Mouse (Mus musculus) heart, embryonic 11.5 days (tissue): ENCODE measurements around the gene Mybbp1a. TPM values are rescaled to one million over a fixed set of nuclear protein-coding genes. Genes with fewer than 3 reads are reported as not detected.

ENCODE experiments used
- ATAC-seq: fragments of 200-750 bp; cut with Nextera tagmentation; replicated peaks from 2 replicates; pipeline ENCODE4 v1.8.0; 2017; ENCODE audit warnings: moderate library complexity; ENCODE audit not compliant: insufficient number of reproducible peaks, low FRiP score, low TSS enrichment
- H3K27ac ChIP-seq: fragments of 300-500 bp; sonication (generic); 2 replicates; pipeline ENCODE4 v1.5.1; 2014; ENCODE audit warnings: mild to moderate bottlenecking, low read depth, low read length
- H3K27me3 ChIP-seq: fragments of 300-500 bp; sonication (generic); 2 replicates; pipeline ENCODE4 v1.6.1; 2014; ENCODE audit warnings: mild to moderate bottlenecking, low read length, mixed read lengths; ENCODE audit not compliant: control insufficient read depth, insufficient read depth
- H3K36me3 ChIP-seq: fragments of 300-500 bp; sonication (generic); 2 replicates; pipeline ENCODE4 v1.6.1; 2014; ENCODE audit warnings: mild to moderate bottlenecking, low read length, moderate library complexity, mixed read lengths; ENCODE audit not compliant: control insufficient read depth, insufficient read depth
- H3K4me1 ChIP-seq: fragments of 300-500 bp; sonication (generic); 2 replicates; pipeline ENCODE4 v1.6.1; 2014; ENCODE audit warnings: low read length; ENCODE audit not compliant: control insufficient read depth, insufficient read depth
- H3K4me2 ChIP-seq: fragments of 300-500 bp; sonication (generic); 2 replicates; pipeline ENCODE4 v1.6.1; 2014; ENCODE audit warnings: mild to moderate bottlenecking, moderate library complexity
- H3K4me3 ChIP-seq: fragments of 300-500 bp; sonication (generic); 2 replicates; pipeline ENCODE4 v1.5.1; 2014; ENCODE audit warnings: low read depth, low read length
- H3K9ac ChIP-seq: fragments of 300-500 bp; sonication (generic); 2 replicates; pipeline ENCODE4 v1.6.1; 2014; ENCODE audit warnings: mild to moderate bottlenecking, low read depth, low read length, moderate library complexity
- H3K9me3 ChIP-seq: fragments of 300-500 bp; sonication (generic); replicated peaks from 2 replicates; pipeline ENCODE4 v1.6.1; 2016; ENCODE audit warnings: low read length; ENCODE audit not compliant: control insufficient read depth
- WGBS: fragments of 180-500 bp; shearing (Covaris S2); extraction: QIAGEN DNeasy Blood & Tissue Kit; methylation state at CpG from one replicate; pipeline ENCODE4 v1.1.7; 2014; ENCODE audit not compliant: insufficient replicate concordance; 5-methylcytosine and 5-hydroxymethylcytosine counted together
- polyA plus RNA-seq: library from polyadenylated mRNA; unstranded; fragments of >200 nt; fragmentation: Nextera tagmentation; extraction: Ambion mirVana; gene quantifications from 2 replicates; pipeline ENCODE4 v1.2.1, GENCODE M21; 2014

The Mybbp1a gene
- polyA plus RNA-seq, 1 experiment from 2014 or later: 93.8 TPM

DNA sequence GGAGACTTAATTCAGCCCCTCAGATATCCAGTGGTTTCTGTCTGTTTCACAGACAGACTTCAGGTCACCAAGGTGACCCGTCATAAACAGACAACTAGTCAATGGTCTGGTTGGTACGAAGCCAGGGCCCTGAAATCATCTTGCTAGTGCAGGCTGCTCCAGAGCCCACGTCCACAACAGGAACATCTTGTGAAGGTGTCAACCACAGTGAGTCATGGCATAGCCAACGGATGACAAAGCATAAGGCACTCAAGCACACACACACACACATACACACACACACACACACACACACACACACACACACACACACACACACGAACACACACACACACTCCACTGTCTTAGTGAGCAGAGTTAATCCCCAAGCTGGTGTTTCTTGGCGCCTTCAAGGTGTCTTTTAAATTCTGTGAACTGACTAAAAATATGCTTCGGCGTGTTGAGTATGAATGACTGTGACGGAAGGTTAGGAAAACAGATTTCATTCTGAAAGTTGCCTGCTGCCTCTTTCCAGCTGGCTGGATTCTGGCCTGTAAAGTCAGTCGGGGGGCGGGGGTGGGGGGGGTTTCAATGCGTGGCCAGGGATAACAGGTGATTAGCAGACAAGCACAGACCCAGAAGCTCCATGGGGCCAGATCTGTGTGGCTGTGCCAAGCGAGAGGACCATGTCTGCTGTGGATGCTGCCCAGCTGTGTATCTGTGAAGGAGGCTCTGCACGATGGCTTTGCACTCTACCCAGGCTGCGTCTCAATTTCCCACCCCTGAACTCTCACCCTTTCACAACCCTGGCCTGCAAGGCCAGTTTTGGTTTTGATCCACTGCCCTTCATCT, 50.2 kb downstream of the Mybbp1a start:
- Histone ChIP-seq H3K4me3 (no peak overlapping the region), H3K36me3 (no peaks in the 10 kb centered on the region), H3K9ac (no peak overlapping the region), H3K9me3 (no peaks in the 10 kb centered on the region), H3K27ac (no peak overlapping the region), H3K27me3 (peaks cover 32% of the 10 kb centered on the region), H3K4me2 (no peak overlapping the region), H3K4me1 (peaks cover 18% of the 10 kb centered on the region; the same call in 1 of the 2 replicates)
- no peak for ATAC-seq
- WGBS: 70% methylated on average over 15 of the region's 15 CpGs

DNA sequence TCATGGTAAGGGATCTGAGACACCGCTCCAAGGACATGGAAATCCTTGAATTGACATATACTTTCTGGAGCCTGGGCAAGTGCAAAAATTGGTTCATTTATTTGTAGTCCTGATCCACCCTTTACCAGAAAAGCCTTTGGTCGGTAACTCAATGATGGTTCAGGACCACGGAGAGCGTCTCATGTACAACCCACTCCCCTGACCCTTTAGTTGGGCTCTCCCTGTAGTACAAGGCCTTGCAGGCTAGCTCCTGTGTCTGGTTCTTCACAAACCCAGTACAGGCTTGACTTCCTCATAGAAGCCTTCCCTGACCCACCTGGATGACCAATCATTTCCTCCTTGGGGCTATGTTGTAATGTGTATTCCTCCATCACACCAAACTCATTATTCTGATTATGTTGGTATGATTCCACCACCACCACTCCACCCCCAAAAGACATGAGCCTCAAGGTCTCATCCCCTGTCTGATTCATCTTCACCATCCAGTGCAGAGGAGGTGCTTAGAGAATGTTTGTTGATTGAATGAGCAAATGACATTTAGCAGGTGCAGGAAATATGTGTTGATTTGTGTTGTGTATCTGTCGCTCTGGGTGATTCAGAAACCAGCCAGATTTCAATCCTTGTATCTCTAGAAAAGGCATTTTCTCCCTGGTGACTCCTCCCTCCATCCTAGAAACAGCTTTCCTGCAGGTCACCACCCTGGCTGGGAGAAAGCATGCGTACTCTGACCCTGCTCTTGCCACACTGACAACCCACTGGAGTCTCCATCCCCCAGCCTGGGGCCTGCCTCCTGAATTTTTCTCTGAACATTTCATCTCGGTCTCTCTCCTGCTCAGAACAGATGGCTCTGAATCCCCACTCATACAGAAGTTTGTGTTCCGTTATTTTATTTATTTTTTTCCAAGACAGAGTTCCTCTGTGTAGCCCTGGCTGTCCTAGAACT, 53.2 kb downstream of the Mybbp1a start:
- Histone ChIP-seq H3K36me3 (no peaks in the 10 kb centered on the region), H3K27ac (no peak overlapping the region), H3K4me3 (no peak overlapping the region), H3K4me2 (no peak overlapping the region), H3K4me1 (0 out of 2 replicates have a peak, but pooled peaks cover 4% of the 10 kb centered on the region), H3K9me3 (no peaks in the 10 kb centered on the region), H3K27me3 (peaks cover 11% of the 10 kb centered on the region), H3K9ac (no peak overlapping the region)
- no peak for ATAC-seq
- WGBS: 44% methylated on average over 8 of the region's 8 CpGs

DNA sequence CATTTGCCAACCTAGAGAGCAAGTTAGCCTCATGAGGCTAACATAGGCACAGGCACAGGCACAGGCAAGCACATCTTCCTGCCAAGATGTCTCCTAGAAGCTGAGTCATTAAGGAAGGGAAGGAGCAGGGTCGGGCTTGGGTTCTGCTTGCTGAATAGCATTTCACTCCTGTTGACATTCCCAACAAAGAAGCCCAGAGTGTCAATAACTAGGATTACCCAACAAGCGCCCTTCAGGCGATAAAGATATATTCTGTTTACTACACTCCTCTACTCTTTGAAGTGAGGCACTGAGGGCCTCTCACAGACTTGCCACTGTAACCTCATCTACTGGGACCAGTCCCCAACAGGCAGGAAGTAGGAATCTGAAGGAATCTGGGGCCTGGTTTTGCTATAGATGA, 54.9 kb downstream of the Mybbp1a start:
- H3K4me3 ChIP-seq: no peak overlapping the region
- no peak overlapping the region for H3K9ac ChIP-seq
- 74% methylated on average over 3 of the region's 3 CpGs for WGBS
- no peak overlapping the region for H3K27ac ChIP-seq
- no peaks in the 10 kb centered on the region for H3K36me3 ChIP-seq
- no peaks in the 10 kb centered on the region for H3K9me3 ChIP-seq
- ATAC-seq: no peak
- H3K4me2 ChIP-seq: no peak overlapping the region
- peaks cover 6% of the 10 kb centered on the region for H3K27me3 ChIP-seq
- no peaks in the 10 kb centered on the region for H3K4me1 ChIP-seq

DNA sequence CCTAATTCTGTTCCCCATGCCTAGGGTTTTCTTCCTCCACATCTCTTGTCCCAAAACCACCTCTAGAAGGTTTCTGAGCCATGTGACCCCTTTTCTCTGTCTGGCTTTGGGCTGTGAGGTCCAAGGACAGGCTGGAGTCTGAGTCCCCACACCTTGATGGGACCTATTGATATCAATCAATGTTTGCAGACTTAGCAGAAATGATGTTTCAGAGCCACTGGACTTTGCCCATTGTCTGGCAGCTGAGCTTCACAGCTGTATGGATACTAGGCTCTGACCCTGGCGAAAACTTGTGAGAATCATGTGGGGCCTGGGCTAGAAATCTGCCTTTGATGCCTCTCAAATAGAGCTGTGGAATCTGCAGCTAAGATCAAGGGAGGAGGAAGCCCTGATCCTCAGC, 55.6 kb downstream of the Mybbp1a start:
- Histone ChIP-seq H3K27ac (no peak overlapping the region), H3K4me3 (no peak overlapping the region), H3K4me1 (peaks cover 4% of the 10 kb centered on the region; the same call in 1 of the 2 replicates), H3K4me2 (no peak overlapping the region), H3K27me3 (peaks cover 4% of the 10 kb centered on the region; the same call in 1 of the 2 replicates), H3K9ac (no peak overlapping the region), H3K9me3 (no peaks in the 10 kb centered on the region), H3K36me3 (no peaks in the 10 kb centered on the region)
- ATAC-seq: no peak
- WGBS: 31% methylated on average over 1 of the region's 1 CpGs

DNA sequence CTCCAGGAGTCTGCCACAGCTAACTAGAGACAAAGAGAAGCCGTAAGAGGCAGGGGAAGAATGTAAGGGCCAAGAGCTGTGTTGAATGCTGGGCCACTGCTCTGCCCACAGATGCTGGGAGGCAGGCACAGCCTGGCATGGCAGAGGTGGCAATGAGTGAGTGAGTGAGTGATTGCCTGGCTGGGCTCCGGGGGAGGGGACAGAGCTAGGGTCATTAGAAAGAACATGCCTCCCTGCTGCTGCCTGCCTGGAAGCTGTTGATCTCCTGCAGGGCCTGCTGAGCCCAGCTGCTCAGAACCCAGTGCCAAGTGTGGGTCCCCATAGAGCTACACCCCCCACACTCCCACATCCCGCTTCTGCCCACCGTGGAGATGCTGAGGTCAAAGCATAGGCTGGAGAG, 56.2 kb downstream of the Mybbp1a start:
- peaks cover 2% of the 10 kb centered on the region; the same call in 1 of the 2 replicates for H3K27me3 ChIP-seq
- no peak overlapping the region for H3K4me2 ChIP-seq
- no peak overlapping the region for H3K9ac ChIP-seq
- no peak overlapping the region for H3K27ac ChIP-seq
- no peak for ATAC-seq
- WGBS: 22% methylated on average over 4 of the region's 4 CpGs
- H3K4me1 ChIP-seq: peaks cover 9% of the 10 kb centered on the region; the same call in 1 of the 2 replicates
- no peaks in the 10 kb centered on the region for H3K9me3 ChIP-seq
- no peak overlapping the region for H3K4me3 ChIP-seq
- H3K36me3 ChIP-seq: no peaks in the 10 kb centered on the region

DNA sequence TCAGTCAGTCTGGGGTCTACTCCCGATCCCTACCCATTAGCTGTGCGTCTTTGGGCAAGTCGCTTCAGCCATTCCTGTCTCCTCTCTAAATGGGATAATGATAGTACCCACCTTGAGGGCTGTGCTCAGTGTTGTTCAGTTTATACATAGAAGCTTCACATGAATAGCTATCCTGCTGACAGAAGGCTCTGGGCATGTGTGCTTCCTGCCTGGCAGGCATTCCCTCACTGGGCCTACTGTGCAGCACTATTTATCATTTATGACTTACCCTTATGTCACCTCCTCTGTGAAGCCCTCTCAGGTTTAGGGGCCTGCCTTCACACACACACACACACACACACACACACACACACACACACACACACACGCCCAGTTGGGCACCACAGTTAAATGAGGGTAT, 59.0 kb downstream of the Mybbp1a start:
- H3K9ac ChIP-seq: no peak overlapping the region
- no peaks in the 10 kb centered on the region for H3K36me3 ChIP-seq
- peaks cover 2% of the 10 kb centered on the region; the same call in 1 of the 2 replicates for H3K27me3 ChIP-seq
- 90% methylated on average over 4 of the region's 4 CpGs for WGBS
- no peak overlapping the region for H3K4me2 ChIP-seq
- H3K9me3 ChIP-seq: no peaks in the 10 kb centered on the region
- H3K4me1 ChIP-seq: peaks cover 25% of the 10 kb centered on the region
- ATAC-seq: no peak
- H3K27ac ChIP-seq: no peak overlapping the region
- no peak overlapping the region for H3K4me3 ChIP-seq

Other genes with a start within 250 kb of the Mybbp1a start
- not detected in 2 replicates for gene Gm43951, start 234.5 kb upstream of the Mybbp1a start, polyA plus RNA-seq
- 5.3 and 5.4 TPM in 2 replicates for gene 4933427D14Rik, start 233.9 kb upstream of the Mybbp1a start, polyA plus RNA-seq
- gene Txndc17, start 233.8 kb upstream of the Mybbp1a start, polyA plus RNA-seq: 150 and 155 TPM in 2 replicates
- 31.2 and 32.6 TPM in 2 replicates for gene Med31, start 225.8 kb upstream of the Mybbp1a start, polyA plus RNA-seq
- gene Slc13a5, start 174.1 kb upstream of the Mybbp1a start, polyA plus RNA-seq: 0.24 and 0.58 TPM in 2 replicates
- 2.3 and 2.4 TPM in 2 replicates for gene Xaf1, start 139.7 kb upstream of the Mybbp1a start, polyA plus RNA-seq
- gene Fbxo39, start 126.9 kb upstream of the Mybbp1a start, polyA plus RNA-seq: not detected in 2 replicates
- 0.52 and 0.99 TPM in 2 replicates for gene Tekt1, start 78.9 kb upstream of the Mybbp1a start, polyA plus RNA-seq
- 107 and 123 TPM in 2 replicates for gene Smtnl2, start 29.6 kb upstream of the Mybbp1a start, polyA plus RNA-seq
- not detected in 2 replicates for gene Ggt6, start 5.8 kb upstream of the Mybbp1a start, polyA plus RNA-seq
- 4.0 and 4.6 TPM in 2 replicates for gene Spns2, start 48.5 kb downstream of the Mybbp1a start, polyA plus RNA-seq
- gene Spns3, start 109.2 kb downstream of the Mybbp1a start, polyA plus RNA-seq: 0.17 TPM in 1 of 2 replicates, not detected in the other
- gene Ube2g1, start 165.9 kb downstream of the Mybbp1a start, polyA plus RNA-seq: 68.3 and 68.8 TPM in 2 replicates
- 24.4 and 25.1 TPM in 2 replicates for gene Ankfy1, start 248.7 kb downstream of the Mybbp1a start, polyA plus RNA-seq